ENCODE assay signal across 8 mouse cellular contexts in the genomic region with DNA sequence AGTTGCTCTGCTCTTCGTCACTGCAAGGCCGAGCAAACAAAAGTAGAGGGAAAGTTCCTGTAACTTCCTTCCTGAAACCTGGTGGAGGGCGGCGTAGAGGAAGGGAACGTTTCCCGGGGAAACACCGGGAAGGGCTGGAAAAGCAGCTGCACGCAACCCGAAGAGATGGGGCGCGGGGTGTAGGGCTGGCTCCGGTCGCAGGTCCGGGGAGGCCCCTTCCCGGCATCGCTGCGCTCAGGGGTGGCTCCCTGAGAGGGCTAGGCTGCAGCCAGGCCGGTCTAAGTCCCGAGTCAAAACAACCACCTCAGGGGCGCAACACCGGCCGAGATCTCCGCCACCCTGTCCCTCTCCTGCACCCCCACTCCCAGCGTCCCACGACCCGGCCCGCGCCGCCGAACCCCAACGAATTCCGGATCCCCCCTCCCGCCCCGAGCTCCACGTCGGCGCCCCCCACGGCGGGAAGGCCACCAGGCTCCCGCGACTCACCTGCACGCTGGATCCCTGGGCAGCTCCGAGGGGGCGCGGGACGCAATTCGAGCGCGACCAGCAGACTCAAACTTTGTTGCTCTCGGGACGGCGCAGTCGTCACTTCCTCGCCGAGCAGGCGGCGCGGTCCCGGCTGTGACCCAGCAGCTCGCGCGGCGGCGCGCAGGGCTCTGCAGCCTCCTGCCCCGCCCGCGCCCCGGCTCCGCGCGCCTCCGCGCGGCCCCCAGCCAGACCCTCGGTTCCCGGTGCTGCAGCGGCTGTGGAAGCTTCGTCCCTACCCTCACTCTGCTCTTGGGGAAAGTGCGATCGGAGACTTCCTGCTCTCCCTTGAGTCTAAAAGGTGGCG. TPM values are rescaled to one million over a fixed set of nuclear protein-coding genes. Genes with fewer than 3 reads are reported as not detected.
DNase-seq lines count a peak whose midpoint lies in the region; ATAC-seq and TF ChIP-seq lines count a peak whose summit lies in the region.

A gene (minus strand): TSS at position 593 of the 832 bp plus-strand sequence.

- no peaks in the 10 kb centered on the region for H3K36me3 ChIP-seq in forebrain, embryonic 15.5 days
- peaks cover 15% of the 10 kb centered on the region; the same call in 1 of the 2 replicates for H3K36me3 ChIP-seq in lung, embryonic 14.5 days (ENCODE audit: insufficient read depth)
- no peaks in the 10 kb centered on the region for H3K36me3 ChIP-seq in neural tube, embryonic 15.5 days

- peaks cover 58% of the 10 kb centered on the region for H3K4me1 ChIP-seq in forebrain, embryonic 15.5 days
- H3K4me1 ChIP-seq in lung, embryonic 14.5 days (ENCODE audit: insufficient read depth), result peaks cover 20% of the 10 kb centered on the region
- peaks cover 55% of the 10 kb centered on the region for H3K4me1 ChIP-seq in neural tube, embryonic 15.5 days

- TF ChIP-seq CTCF in layer of hippocampus, adult 2 months (conservative IDR thresholded peaks at IDR 0.05), result no peak
- no peak for TF ChIP-seq CTCF in lung, embryonic 14.5 days (IDR thresholded peaks at IDR 0.05; ENCODE audit: low read depth)

- peak; percentile 60 for DNase-seq in ES-CJ7 (ENCODE audit: low read depth, low spot score)
- DNase-seq in cerebellum, adult 11-12 months, result peak; percentile 54
- peak; percentile 82 to 87 for DNase-seq in heart, postnatal 36 days
- peak; percentile 35 to 54 for DNase-seq in layer of hippocampus, adult 2 months (ENCODE audit: low spot score in 2 of 2)
- peak; percentile 92 for DNase-seq in lung, embryonic 14.5 days
- peak; percentile 81 to 84 for DNase-seq in thymus, adult 18-20 months

- peak; percentile 75 for ATAC-seq in forebrain, embryonic 15.5 days (replicated peaks)
- ATAC-seq in lung, embryonic 14.5 days (ENCODE audit: insufficient read depth), result peak; percentile 79
- peak; percentile 80 for ATAC-seq in neural tube, embryonic 15.5 days (ENCODE audit: low FRiP score)

- H3K9ac ChIP-seq in forebrain, embryonic 15.5 days (replicated peaks), result peak within 1 kb of the TSS; percentile 54
- peak within 1 kb of the TSS; percentile 97 for H3K9ac ChIP-seq in lung, embryonic 14.5 days
- H3K9ac ChIP-seq in neural tube, embryonic 15.5 days (replicated peaks), result peak within 1 kb of the TSS; percentile 57

- H3K27ac ChIP-seq in forebrain, embryonic 15.5 days (replicated peaks), result peak within 1 kb of the TSS; percentile 55
- H3K27ac ChIP-seq in layer of hippocampus, adult 2 months, result peak within 1 kb of the TSS; percentile 97
- H3K27ac ChIP-seq in lung, embryonic 14.5 days (ENCODE audit: low read depth), result peak within 1 kb of the TSS; percentile 94
- peak within 1 kb of the TSS; percentile 77 for H3K27ac ChIP-seq in neural tube, embryonic 15.5 days (replicated peaks)

- intact Hi-C loops in heart, postnatal 36 days (cut with DNase I), result loop anchor here (1.0 kb wide), 2 partner anchors 26 to 44 kb away; no protein-coding TSS in a partner anchor

- peak within 1 kb of the TSS; percentile 70 for H3K4me3 ChIP-seq in forebrain, embryonic 15.5 days
- peak within 1 kb of the TSS; percentile 86 for H3K4me3 ChIP-seq in layer of hippocampus, adult 2 months
- peak within 1 kb of the TSS; percentile 85 for H3K4me3 ChIP-seq in lung, embryonic 14.5 days (ENCODE audit: low read depth, low read length)
- H3K4me3 ChIP-seq in neural tube, embryonic 15.5 days (replicated peaks), result peak within 1 kb of the TSS; percentile 65

- WGBS in forebrain, embryonic 15.5 days, result under 1% methylated on average over 80 of the region's 82 CpGs
- under 1% methylated on average over 72 of the region's 82 CpGs for WGBS in lung, embryonic 14.5 days
- WGBS in neural tube, embryonic 15.5 days, result under 1% methylated on average over 82 of the region's 82 CpGs

- no peaks in the 10 kb centered on the region for H3K9me3 ChIP-seq in forebrain, embryonic 15.5 days
- no peaks in the 10 kb centered on the region for H3K9me3 ChIP-seq in lung, embryonic 14.5 days (ENCODE audit: low read depth, low read length)
- H3K9me3 ChIP-seq in neural tube, embryonic 15.5 days (replicated peaks), result no peaks in the 10 kb centered on the region

- peak within 1 kb of the TSS; percentile 97 for H3K4me2 ChIP-seq in forebrain, embryonic 15.5 days (replicated peaks)
- H3K4me2 ChIP-seq in lung, embryonic 14.5 days, result peak within 1 kb of the TSS; percentile 75
- H3K4me2 ChIP-seq in neural tube, embryonic 15.5 days, result peak within 1 kb of the TSS; percentile 96

- no peaks in the 10 kb centered on the region for H3K27me3 ChIP-seq in forebrain, embryonic 15.5 days
- H3K27me3 ChIP-seq in lung, embryonic 14.5 days (ENCODE audit: insufficient read depth, low read length), result no peaks in the 10 kb centered on the region
- H3K27me3 ChIP-seq in neural tube, embryonic 15.5 days (replicated peaks), result 0 out of 2 replicates have a peak, but pooled peaks cover 5% of the 10 kb centered on the region

RNA-seq across cellular contexts. Expression of the gene that starts here (rescaled TPM):
- 4.3 and 5.0 TPM in 2 replicates for polyA plus RNA-seq in forebrain, embryonic 15.5 days (2015; fragmentation: Nextera tagmentation; extraction: Ambion mirVana)
- 10 to 100 TPM; 15.6 to 15.9 TPM for total RNA-seq in heart, postnatal 36 days (2021)
- total RNA-seq in layer of hippocampus, adult 2 months (2021), result 10 to 100 TPM; 24.6 to 27.2 TPM
- polyA plus RNA-seq in lung, embryonic 14.5 days (2014; fragmentation: Nextera tagmentation; extraction: Ambion mirVana), result 11.3 and 12.3 TPM in 2 replicates
- 4.0 and 5.4 TPM in 2 replicates for polyA plus RNA-seq in neural tube, embryonic 15.5 days (2015; fragmentation: Nextera tagmentation; extraction: Ambion mirVana)

Comparison
In these comparisons a context has a peak if more than half of its experiments do, and no peak if none do; other contexts are left out.
1. Peak in every context shown above with its lines: DNase-seq, ATAC-seq, H3K4me3 ChIP-seq and H3K27ac ChIP-seq.